ENCODE assay signal across 33 mouse cellular contexts in the genomic region with DNA sequence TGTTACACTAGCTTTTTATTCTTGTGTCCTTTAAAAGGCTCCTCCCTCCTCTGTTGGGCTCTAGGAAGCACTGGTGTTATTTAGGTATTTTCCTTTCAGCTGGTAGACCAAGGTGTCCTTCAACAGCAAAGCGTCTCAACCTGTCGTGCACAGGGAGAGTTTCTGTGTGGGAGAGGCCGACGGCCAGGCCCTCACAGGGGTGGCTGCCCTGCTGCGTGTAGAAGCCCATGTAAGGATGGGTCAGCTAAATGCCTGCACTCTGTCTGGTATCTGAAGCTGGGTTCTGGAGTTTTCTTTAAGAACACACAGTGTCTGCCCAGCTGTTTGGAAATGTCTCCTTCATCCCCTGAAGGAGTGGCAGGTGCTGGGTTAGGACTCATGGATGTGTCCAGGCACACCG.
"Had no signal": no experiment of that assay in that cellular context is flagged by ENCODE, and none has a peak within 500 bp of the region (broad histone marks: within the 10 kb centered on the region; RNA-seq: fewer than 3 reads in every experiment).

No protein-coding gene starts in this region.

- H3K4me3 ChIP-seq: heart, embryonic 13.5 days; heart, embryonic 15.5 days; hindbrain, embryonic 10.5 days; hindbrain, embryonic 12.5 days; hindbrain, embryonic 13.5 days; hindbrain, embryonic 15.5 days; kidney, embryonic 15.5 days; layer of hippocampus, adult 2 months; left cerebral cortex, adult 2 months had no signal

- H3K27ac ChIP-seq: heart, embryonic 13.5 days; heart, embryonic 15.5 days; hindbrain, embryonic 10.5 days; hindbrain, embryonic 12.5 days; hindbrain, embryonic 13.5 days; hindbrain, embryonic 14.5 days; hindbrain, embryonic 15.5 days; hindbrain, postnatal 0 days; kidney, embryonic 15.5 days; kidney, postnatal 0 days; layer of hippocampus, adult 2 months; left cerebral cortex, adult 2 months had no signal

- DNase-seq: heart, postnatal 10 days; heart, postnatal 14 days; heart, postnatal 36 days; heart, postnatal 4 days; kidney, adult 11 months; kidney, adult 18-20 months; kidney, adult 2 months; kidney, adult 8-10 months; kidney, adult 9 months; kidney, postnatal 10 days; kidney, postnatal 14 days; kidney, postnatal 25 days; kidney, postnatal 36 days; kidney, postnatal 4 days; layer of hippocampus, adult 9-11 months; layer of hippocampus, postnatal 36 days had no signal

- H3K36me3 ChIP-seq: heart, embryonic 13.5 days; heart, embryonic 15.5 days; hindbrain, embryonic 12.5 days; hindbrain, embryonic 15.5 days; kidney, embryonic 15.5 days had no signal

- H3K4me1 ChIP-seq: heart, embryonic 13.5 days; heart, embryonic 15.5 days; hindbrain, embryonic 12.5 days; hindbrain, embryonic 13.5 days; hindbrain, embryonic 15.5 days had no signal

- ATAC-seq: hindbrain, embryonic 16.5 days; hindbrain, postnatal 0 days; inflammation-experienced regulatory T-cells, adult 6 months; intestine, embryonic 16.5 days; intestine, postnatal 0 days had no signal

- H3K9me3 ChIP-seq: heart, embryonic 13.5 days; heart, embryonic 15.5 days; hindbrain, embryonic 10.5 days; hindbrain, embryonic 12.5 days; hindbrain, embryonic 13.5 days; hindbrain, embryonic 15.5 days; kidney, embryonic 15.5 days had no signal

- H3K9ac ChIP-seq: heart, embryonic 13.5 days; heart, embryonic 15.5 days; hindbrain, embryonic 12.5 days; hindbrain, embryonic 13.5 days; hindbrain, embryonic 14.5 days; hindbrain, embryonic 15.5 days; kidney, embryonic 15.5 days had no signal

- H3K4me2 ChIP-seq: heart, embryonic 11.5 days; heart, embryonic 13.5 days; heart, embryonic 15.5 days; hindbrain, embryonic 12.5 days; hindbrain, embryonic 13.5 days; hindbrain, embryonic 14.5 days; hindbrain, embryonic 15.5 days; kidney, embryonic 15.5 days had no signal

- H3K27me3 ChIP-seq: heart, embryonic 13.5 days; heart, embryonic 15.5 days; hindbrain, embryonic 12.5 days; hindbrain, embryonic 13.5 days; hindbrain, embryonic 15.5 days; kidney, embryonic 15.5 days had no signal
